Mouse (Mus musculus) forebrain, embryonic 16.5 days (tissue): ENCODE data around the gene Sh3pxd2b. TPM values are rescaled to one million over a fixed set of nuclear protein-coding genes. Genes with fewer than 3 reads are reported as not detected.

ENCODE experiments used
- ATAC-seq: fragments of 200-750 bp; cut with Nextera tagmentation; 2 replicates; pipeline ENCODE4 v1.8.0; 2017; ENCODE audit warnings: mild to moderate bottlenecking, moderate library complexity
- H3K27ac ChIP-seq: fragments of 300-500 bp; sonication (generic); 2 replicates; pipeline ENCODE4 v1.5.1; 2014; ENCODE audit warnings: low read length, control low read depth
- H3K27me3 ChIP-seq: fragments of 300-500 bp; sonication (generic); replicated peaks from 2 replicates; pipeline ENCODE4 v1.6.1; 2014; ENCODE audit warnings: low read length; ENCODE audit not compliant: control insufficient read depth, insufficient read depth
- H3K36me3 ChIP-seq: fragments of 300-500 bp; sonication (generic); 2 replicates; pipeline ENCODE4 v1.6.1; 2014; ENCODE audit not compliant: control insufficient read depth, insufficient read depth
- H3K4me1 ChIP-seq: fragments of 300-500 bp; sonication (generic); replicated peaks from 2 replicates; pipeline ENCODE4 v1.6.1; 2014; ENCODE audit warnings: low read length; ENCODE audit not compliant: control insufficient read depth, insufficient read depth
- H3K4me2 ChIP-seq: fragments of 300-500 bp; sonication (generic); 2 replicates; pipeline ENCODE4 v1.6.1; 2014; ENCODE audit warnings: mild to moderate bottlenecking, low read length, control low read depth
- H3K4me3 ChIP-seq: fragments of 300-500 bp; sonication (generic); replicated peaks from 2 replicates; pipeline ENCODE4 v1.5.1; 2014; ENCODE audit warnings: mild to moderate bottlenecking, low read length, control low read depth
- H3K9ac ChIP-seq: fragments of 300-500 bp; sonication (generic); replicated peaks from 2 replicates; pipeline ENCODE4 v1.6.1; 2014; ENCODE audit warnings: low read depth, low read length, control low read depth
- H3K9me3 ChIP-seq: fragments of 300-500 bp; sonication (generic); 2 replicates; pipeline ENCODE4 v1.6.1; 2016; ENCODE audit warnings: low read length; ENCODE audit not compliant: control insufficient read depth
- WGBS: fragments of 180-500 bp; shearing (Covaris S2); extraction: QIAGEN DNeasy Blood & Tissue Kit; methylation state at CpG from one replicate; pipeline ENCODE4 v1.1.7; 2014; 5-methylcytosine and 5-hydroxymethylcytosine counted together
- polyA plus RNA-seq: library from polyadenylated mRNA; unstranded; fragments of >200 nt; fragmentation: Nextera tagmentation; extraction: Ambion mirVana; gene quantifications from 2 replicates; pipeline ENCODE4 v1.2.1, GENCODE M21; 2015

Sh3pxd2b gene
- polyA plus RNA-seq, 1 experiment from 2014 or later: 22.4 TPM

DNA sequence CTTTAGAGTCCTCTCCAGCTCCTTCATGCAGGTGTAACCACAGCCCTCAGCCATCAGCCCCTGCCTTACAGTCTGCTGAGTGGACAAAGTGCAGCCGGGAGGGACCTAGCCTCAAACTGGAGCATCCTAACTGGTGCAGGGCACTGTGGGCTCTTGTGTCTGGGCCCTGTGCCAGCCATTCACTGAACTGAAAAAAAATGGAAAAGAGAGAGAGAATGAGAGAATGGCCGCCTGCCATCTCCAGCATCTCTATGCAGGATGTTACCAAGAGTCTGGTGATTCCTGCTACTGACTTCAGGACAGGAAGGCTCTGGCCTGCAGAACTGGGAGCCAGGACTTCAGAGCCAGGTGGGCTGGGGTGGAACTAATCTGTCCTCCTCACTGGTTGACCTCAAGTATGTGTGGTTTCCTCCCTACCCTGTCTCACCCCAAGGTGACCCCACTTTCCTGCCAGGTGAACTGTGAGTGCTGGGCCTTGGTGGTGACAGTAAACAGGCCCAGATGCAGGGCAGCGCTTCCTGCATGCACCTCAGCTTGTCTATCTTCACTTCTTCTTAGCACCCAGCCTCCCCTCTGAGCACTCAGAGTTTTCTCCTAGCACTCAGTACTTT is 16.1 kb downstream of the Sh3pxd2b start:
- H3K9ac ChIP-seq: no peak overlapping the region
- WGBS: 42% methylated on average over 3 of the region's 3 CpGs
- H3K27me3 ChIP-seq: no peaks in the 10 kb centered on the region
- H3K4me1 ChIP-seq: peaks cover 25% of the 10 kb centered on the region
- peak; percentile 81 for ATAC-seq
- no peak overlapping the region for H3K27ac ChIP-seq
- no peak overlapping the region for H3K4me3 ChIP-seq
- no peaks in the 10 kb centered on the region for H3K9me3 ChIP-seq
- no peaks in the 10 kb centered on the region for H3K36me3 ChIP-seq
- no peak overlapping the region for H3K4me2 ChIP-seq

GRCm38 (mm10) chr11:32364375-32364774 is 16.8 kb downstream of the Sh3pxd2b start:
- Histone ChIP-seq H3K9me3 (no peaks in the 10 kb centered on the region), H3K36me3 (no peaks in the 10 kb centered on the region), H3K4me3 (no peak overlapping the region), H3K27me3 (no peaks in the 10 kb centered on the region), H3K27ac (no peak overlapping the region), H3K9ac (no peak overlapping the region), H3K4me1 (peaks cover 25% of the 10 kb centered on the region), H3K4me2 (no peak overlapping the region)
- ATAC-seq: no peak
- 84% methylated on average over 7 of the region's 7 CpGs for WGBS

DNA sequence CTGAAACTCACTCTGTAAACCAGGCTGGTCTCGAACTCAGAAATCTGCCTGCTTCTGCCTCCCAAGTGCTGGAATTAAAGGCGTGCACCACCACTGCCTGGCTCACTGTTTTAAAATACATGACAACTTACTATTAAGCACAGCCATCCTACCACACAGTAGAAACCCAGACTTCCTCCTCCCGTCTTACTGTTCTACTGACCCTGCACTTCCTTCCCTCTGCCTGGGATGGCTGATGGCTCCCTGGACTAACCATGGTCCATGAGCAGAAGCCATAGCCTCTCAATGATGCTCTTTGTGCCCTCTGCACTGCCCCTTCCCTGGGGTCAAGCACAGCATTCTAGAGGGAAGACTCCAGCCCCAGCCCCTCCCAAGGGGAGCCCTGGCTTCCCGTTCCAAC is 17.9 kb downstream of the Sh3pxd2b start:
- Histone ChIP-seq H3K9me3 (no peaks in the 10 kb centered on the region), H3K9ac (no peak overlapping the region), H3K27me3 (no peaks in the 10 kb centered on the region), H3K4me2 (no peak overlapping the region), H3K36me3 (no peaks in the 10 kb centered on the region), H3K4me1 (peaks cover 22% of the 10 kb centered on the region), H3K27ac (no peak overlapping the region), H3K4me3 (no peak overlapping the region)
- WGBS: 89% methylated on average over 4 of the region's 4 CpGs
- no peak for ATAC-seq

DNA sequence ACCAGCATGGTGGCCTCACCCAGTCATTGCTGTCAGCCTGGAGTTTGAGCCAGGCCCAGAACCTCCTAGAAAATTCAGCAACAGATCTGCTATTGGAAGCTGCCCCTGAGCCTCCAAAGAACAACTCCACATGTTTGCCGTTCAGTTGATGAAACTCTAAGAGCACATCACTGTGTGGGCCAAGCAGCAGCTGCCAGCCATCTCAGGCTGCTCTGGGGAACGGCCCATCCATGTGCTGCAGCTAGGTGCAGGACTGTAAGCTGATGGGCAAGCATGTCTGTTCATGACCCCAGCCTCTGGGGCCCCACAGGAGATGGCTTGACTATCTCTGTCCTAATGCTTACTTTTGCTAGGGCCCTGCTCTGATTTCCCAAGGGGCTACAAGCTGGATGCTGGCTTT is 19.4 kb downstream of the Sh3pxd2b start:
- Histone ChIP-seq H3K9me3 (no peaks in the 10 kb centered on the region), H3K4me3 (no peak overlapping the region), H3K9ac (no peak overlapping the region), H3K4me2 (no peak overlapping the region), H3K4me1 (peaks cover 22% of the 10 kb centered on the region), H3K27ac (no peak overlapping the region), H3K27me3 (no peaks in the 10 kb centered on the region), H3K36me3 (peaks cover 3% of the 10 kb centered on the region; the same call in 1 of the 2 replicates)
- no peak for ATAC-seq
- WGBS: 91% methylated on average over 2 of the region's 2 CpGs

- Histone ChIP-seq H3K9me3 (no peaks in the 10 kb centered on the region), H3K36me3 (peaks cover 10% of the 10 kb centered on the region), H3K27me3 (no peaks in the 10 kb centered on the region), H3K27ac (no peak overlapping the region), H3K9ac (no peak overlapping the region), H3K4me1 (peaks cover 20% of the 10 kb centered on the region), H3K4me3 (no peak overlapping the region), H3K4me2 (no peak overlapping the region)
- 97% methylated on average over 3 of the region's 3 CpGs for WGBS
- no peak for ATAC-seq
Observed at GRCm38 (mm10) chr11:32368986-32369385, 21.4 kb downstream of the Sh3pxd2b start.

- H3K4me3 ChIP-seq: no peak overlapping the region
- no peak overlapping the region for H3K4me2 ChIP-seq
- H3K27ac ChIP-seq: no peak overlapping the region
- no peak overlapping the region for H3K9ac ChIP-seq
- 31% methylated on average over 1 of the region's 1 CpGs for whole genome bisulfite sequencing
- peaks cover 10% of the 10 kb centered on the region for H3K36me3 ChIP-seq
- no peaks in the 10 kb centered on the region for H3K27me3 ChIP-seq
- H3K4me1 ChIP-seq: peaks cover 11% of the 10 kb centered on the region
- ATAC-seq: no peak
- no peaks in the 10 kb centered on the region for H3K9me3 ChIP-seq
Observed at GRCm38 (mm10) chr11:32370881-32371280, 23.3 kb downstream of the Sh3pxd2b start.

DNA sequence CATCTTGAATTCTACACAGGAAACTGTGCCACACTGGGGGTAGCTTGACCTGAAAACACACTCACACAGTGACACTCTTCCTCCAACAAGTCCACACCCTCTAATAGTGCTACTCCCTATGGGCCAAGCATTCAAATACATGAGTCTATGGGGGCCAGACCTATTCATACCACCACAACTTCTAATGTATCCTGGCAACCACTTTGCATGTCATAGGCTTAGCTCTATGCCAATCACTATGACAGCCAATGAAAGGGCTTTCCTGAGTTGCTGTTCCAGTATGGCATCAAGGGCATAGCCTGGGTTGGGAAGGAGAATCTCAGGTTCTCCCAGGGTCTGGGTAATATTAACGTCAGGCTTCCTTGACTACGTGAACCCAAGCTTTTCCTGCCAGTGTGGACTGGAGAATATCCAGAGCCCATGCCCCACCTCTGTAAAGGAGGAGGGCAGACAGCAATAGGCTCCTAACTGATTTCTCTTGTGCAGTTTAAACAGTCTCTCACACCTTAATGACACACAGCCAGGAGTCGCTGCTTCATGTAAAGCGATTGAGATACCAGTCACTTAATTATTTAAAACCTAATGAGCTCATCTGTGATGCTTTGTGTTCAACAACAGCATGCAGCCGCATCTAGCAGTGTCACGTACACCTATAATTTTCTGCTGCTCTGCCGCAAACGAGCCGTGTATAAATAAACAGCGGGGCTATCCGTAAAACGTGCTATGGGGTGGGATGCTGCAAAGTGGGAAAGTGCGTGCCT is 25.8 kb downstream of the Sh3pxd2b start:
- Histone ChIP-seq H3K9me3 (no peaks in the 10 kb centered on the region), H3K27me3 (no peaks in the 10 kb centered on the region), H3K36me3 (peaks cover 19% of the 10 kb centered on the region), H3K4me1 (peaks cover 11% of the 10 kb centered on the region), H3K4me2 (no peak overlapping the region), H3K9ac (no peak overlapping the region), H3K27ac (peak overlapping the region; percentile 39; the same call in 1 of the 2 replicates), H3K4me3 (no peak overlapping the region)
- 44% methylated on average over 13 of the region's 13 CpGs for WGBS
- peak; percentile 55 for ATAC-seq

DNA sequence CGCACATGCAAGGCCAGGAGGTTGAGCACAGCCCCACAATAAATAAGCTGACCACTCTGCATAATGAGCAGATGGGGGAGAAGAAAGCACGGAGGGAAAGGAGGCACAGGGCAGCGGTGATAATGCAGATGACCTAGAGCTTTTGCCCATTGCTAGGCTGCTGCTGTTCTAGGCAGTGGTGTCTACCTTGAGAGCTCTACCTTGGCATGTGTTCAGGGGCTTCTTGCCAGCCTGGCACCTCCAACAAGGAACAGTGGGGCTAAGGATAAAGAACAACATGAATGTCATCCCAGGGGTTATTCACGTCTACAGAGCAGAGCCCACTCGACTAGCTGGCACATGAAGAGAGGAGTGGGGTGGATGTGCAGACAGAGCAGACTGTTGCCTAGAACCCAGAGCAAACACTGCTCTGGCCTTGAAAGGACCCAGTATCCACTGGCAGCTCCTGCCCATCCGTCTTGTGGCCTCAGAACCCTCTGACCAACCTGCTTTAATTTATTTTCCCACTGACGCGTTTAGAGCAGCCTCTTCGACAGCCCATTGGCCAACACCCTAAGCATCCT is 26.5 kb downstream of the Sh3pxd2b start:
- Histone ChIP-seq H3K36me3 (peaks cover 19% of the 10 kb centered on the region), H3K27me3 (no peaks in the 10 kb centered on the region), H3K9me3 (no peaks in the 10 kb centered on the region), H3K4me1 (peaks cover 11% of the 10 kb centered on the region), H3K27ac (peak overlapping the region; percentile 39; the same call in 1 of the 2 replicates), H3K4me3 (no peak overlapping the region), H3K9ac (no peak overlapping the region), H3K4me2 (no peak overlapping the region)
- ATAC-seq: peak; percentile 22; the same call in 1 of the 2 replicates
- WGBS: 57% methylated on average over 9 of the region's 9 CpGs

GRCm38 (mm10) chr11:32375104-32375535 is 27.5 kb downstream of the Sh3pxd2b start:
- H3K9ac ChIP-seq: no peak overlapping the region
- H3K27me3 ChIP-seq: no peaks in the 10 kb centered on the region
- peaks cover 19% of the 10 kb centered on the region for H3K36me3 ChIP-seq
- no peak overlapping the region for H3K4me3 ChIP-seq
- no peak for ATAC-seq
- peaks cover 11% of the 10 kb centered on the region for H3K4me1 ChIP-seq
- H3K4me2 ChIP-seq: no peak overlapping the region
- no peaks in the 10 kb centered on the region for H3K9me3 ChIP-seq
- no peak overlapping the region for H3K27ac ChIP-seq
- WGBS: 84% methylated on average over 4 of the region's 4 CpGs
